ENCODE assay signal across 24 mouse cellular contexts in genomic region chr19:32240417-32240990, GRCm38 (mm10).
DNase-seq lines count a peak whose midpoint lies in the region; ATAC-seq and TF ChIP-seq lines count a peak whose summit lies in the region.
"Had no signal": no experiment of that assay in that cellular context is flagged by ENCODE, and none has a peak within 500 bp of the region (broad histone marks: within the 10 kb centered on the region; RNA-seq: fewer than 3 reads in every experiment).

No protein-coding gene starts in this region.

- no peak overlapping the region for H3K4me3 ChIP-seq in heart, embryonic 10.5 days
- H3K4me3 ChIP-seq in heart, adult 2 months: no peak overlapping the region
- H3K4me3 ChIP-seq in bone marrow, adult 2 months (replicated peaks; ENCODE audit: control insufficient read depth, low read depth, low read length): no peak overlapping the region
- peak overlapping the region; percentile 22; the same call in 1 of the 2 replicates for H3K4me3 ChIP-seq in liver, embryonic 13.5 days (replicated peaks)
- H3K4me3 ChIP-seq: embryonic facial prominence, embryonic 15.5 days; forebrain, embryonic 12.5 days; left cerebral cortex, adult 2 months; limb, embryonic 10.5 days; midbrain, embryonic 10.5 days had no signal

- TF ChIP-seq POLR2A in heart, adult 2 months (IDR thresholded peaks at IDR 0.05; ENCODE audit: insufficient read depth, low read depth, low read length): no peak
- no peak for TF ChIP-seq POLR2A in bone marrow, adult 2 months (IDR thresholded peaks at IDR 0.05; ENCODE audit: borderline replicate concordance, control insufficient read depth, low read depth, low read length)

- peak overlapping the region; percentile 83 for H3K4me2 ChIP-seq in liver, embryonic 13.5 days
- H3K4me2 ChIP-seq: embryonic facial prominence, embryonic 15.5 days; forebrain, embryonic 12.5 days had no signal

- H3K36me3 ChIP-seq in heart, embryonic 10.5 days: no peaks in the 10 kb centered on the region
- H3K36me3 ChIP-seq in heart, adult 2 months (ENCODE audit: control insufficient read depth, insufficient read depth, low read length): no peaks in the 10 kb centered on the region
- H3K36me3 ChIP-seq in liver, embryonic 13.5 days: no peaks in the 10 kb centered on the region
- H3K36me3 ChIP-seq: embryonic facial prominence, embryonic 15.5 days; forebrain, embryonic 12.5 days; limb, embryonic 10.5 days; midbrain, embryonic 10.5 days had no signal

- no peak for TF ChIP-seq CTCF in heart, adult 2 months (IDR thresholded peaks at IDR 0.05)
- no peak for TF ChIP-seq CTCF in bone marrow, adult 2 months (IDR thresholded peaks at IDR 0.05; ENCODE audit: control insufficient read depth, insufficient read depth, low read length)

- no peaks in the 10 kb centered on the region for H3K9me3 ChIP-seq in heart, embryonic 10.5 days
- H3K9me3 ChIP-seq in liver, embryonic 13.5 days (replicated peaks): no peaks in the 10 kb centered on the region
- H3K9me3 ChIP-seq: embryonic facial prominence, embryonic 15.5 days; forebrain, embryonic 12.5 days; limb, embryonic 10.5 days; midbrain, embryonic 10.5 days had no signal

- H3K27ac ChIP-seq in heart, embryonic 10.5 days: 0 out of 2 replicates have a peak overlapping the region, but pooled peaks have one; percentile 31
- H3K27ac ChIP-seq in heart, adult 2 months: no peak overlapping the region
- peak overlapping the region; percentile 40; the same call in 1 of the 2 replicates for H3K27ac ChIP-seq in bone marrow, adult 2 months (ENCODE audit: control insufficient read depth, insufficient read depth, low read depth, low read length, poor library complexity)
- H3K27ac ChIP-seq in liver, embryonic 13.5 days: peak overlapping the region; percentile 97
- H3K27ac ChIP-seq: embryonic facial prominence, embryonic 15.5 days; forebrain, embryonic 12.5 days; left cerebral cortex, adult 2 months; limb, embryonic 10.5 days; midbrain, embryonic 10.5 days; stomach, postnatal 0 days had no signal

- peak; percentile 21; the same call in 1 of the 2 replicates for ATAC-seq in liver, embryonic 13.5 days (ENCODE audit: low read depth)
- ATAC-seq in monocyte, adult 5-6 weeks (replicated peaks; ENCODE audit: insufficient number of reproducible peaks, low FRiP score, low TSS enrichment, poor library complexity, severe bottlenecking): 0 out of 2 replicates have a peak, but pooled peaks have one; percentile 36
- ATAC-seq in inflammation-experienced regulatory T-cells, adult 6 months: no peak
- ATAC-seq: CD4-positive, CD25-positive, alpha-beta regulatory T cell, adult 4 months had no signal

- no peaks in the 10 kb centered on the region for H3K27me3 ChIP-seq in heart, embryonic 10.5 days (ENCODE audit: insufficient read depth, poor library complexity, severe bottlenecking)
- H3K27me3 ChIP-seq in heart, adult 2 months (ENCODE audit: control insufficient read depth, insufficient read depth, low read length): no peaks in the 10 kb centered on the region
- no peaks in the 10 kb centered on the region for H3K27me3 ChIP-seq in liver, embryonic 13.5 days
- H3K27me3 ChIP-seq: embryonic facial prominence, embryonic 15.5 days; forebrain, embryonic 12.5 days had no signal

- no peak for DNase-seq in heart, embryonic 10.5 days (ENCODE audit: low spot score)
- no peak for DNase-seq in heart, adult 2 months
- DNase-seq in liver, embryonic 13.5 days: no peak
- DNase-seq in cerebellum, postnatal 36 days: no peak
- no peak for DNase-seq in urinary bladder, postnatal 36 days (ENCODE audit: low spot score in 2 of 2)
- DNase-seq: adrenal gland, adult 8-10 months; cerebellum, postnatal 10 days; heart, adult 11 months; kidney, adult 9 months; kidney, postnatal 36 days; layer of hippocampus, adult 9-11 months; lung, adult 18-20 months; lung, postnatal 14 days; retina, postnatal 1 day had no signal

- WGBS in heart, embryonic 10.5 days: 69% methylated on average over 8 of the region's 8 CpGs
- 55% methylated on average over 8 of the region's 8 CpGs for WGBS in heart, adult 2 months
- 3% methylated on average over 8 of the region's 8 CpGs for WGBS in bone marrow, adult 2 months
- WGBS in liver, embryonic 13.5 days (ENCODE audit: insufficient replicate concordance): 20% methylated on average over 8 of the region's 8 CpGs

- H3K9ac ChIP-seq in heart, adult 2 months (ENCODE audit: low read depth, low read length): no peak overlapping the region
- H3K9ac ChIP-seq in liver, embryonic 13.5 days: peak overlapping the region; percentile 53
- H3K9ac ChIP-seq: embryonic facial prominence, embryonic 15.5 days; forebrain, embryonic 12.5 days had no signal

- intact Hi-C loops in heart, adult 2 months (cut with DNase I): no loop called here

- peaks cover 42% of the 10 kb centered on the region for H3K4me1 ChIP-seq in heart, embryonic 10.5 days
- H3K4me1 ChIP-seq in heart, adult 2 months (ENCODE audit: control insufficient read depth, insufficient read depth, low read length): peaks cover 7% of the 10 kb centered on the region
- peaks cover 7% of the 10 kb centered on the region; the same call in 1 of the 2 replicates for H3K4me1 ChIP-seq in bone marrow, adult 2 months (ENCODE audit: control insufficient read depth, insufficient read depth, low read length)
- peaks cover 72% of the 10 kb centered on the region for H3K4me1 ChIP-seq in liver, embryonic 13.5 days (replicated peaks)
- H3K4me1 ChIP-seq: embryonic facial prominence, embryonic 15.5 days; forebrain, embryonic 12.5 days had no signal

- no peak for TF ChIP-seq EP300 in heart, adult 2 months (IDR thresholded peaks at IDR 0.05; ENCODE audit: insufficient read depth, low read depth, low read length)

- H3K79me2 ChIP-seq in heart, adult 2 months (replicated peaks; ENCODE audit: control insufficient read depth, insufficient read depth, low read length): peaks cover 2% of the 10 kb centered on the region
